Mouse (Mus musculus): ENCODE measurements around the gene Vmn2r115.
"Not testable (repeated sequence)": the region's sequence is repeated elsewhere in the genome, so short reads cannot be mapped to it uniquely, and the experiment has no call there.

Vmn2r115 gene

DNA sequence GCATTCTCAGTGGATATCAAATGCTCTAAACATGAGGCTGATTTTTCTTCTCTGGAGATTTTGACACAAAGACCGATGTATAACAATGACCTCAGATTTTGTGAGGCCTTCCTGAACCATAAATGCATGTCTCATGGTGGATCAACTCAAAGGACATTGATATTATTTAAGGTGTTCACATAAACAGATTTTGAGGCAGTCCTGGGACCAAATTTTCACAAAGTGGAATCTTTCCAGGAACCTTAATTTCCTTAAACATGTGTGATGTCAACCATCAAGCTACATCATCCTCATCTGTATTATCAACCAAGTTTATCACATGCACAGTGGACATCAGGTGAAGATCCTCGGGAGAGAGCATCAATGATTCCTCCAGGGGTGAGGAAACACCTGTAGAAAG is at the start of gene Vmn2r115:
TSS of gene Vmn2r115 (plus strand) at position 301 of the 400 bp plus-strand sequence.
- not testable (repeated sequence) for DNase-seq (ENCODE audit: low spot score in 2 of 2)

- not testable (repeated sequence) for DNase-seq (ENCODE audit: low spot score in 2 of 2)
Observed at GRCm38 (mm10) chr17:23312437-23312836, 31.1 kb upstream of the Vmn2r115 start, which contains the start of gene Vmn2r114. Gene Vmn2r114 (minus strand): TSS chr17:23312537.

- no peak for DNase-seq (ENCODE audit: low spot score in 2 of 2)
Observed at GRCm38 (mm10) chr17:23330657-23331056, 12.9 kb upstream of the Vmn2r115 start.

- no peak for DNase-seq (ENCODE audit: low spot score in 2 of 2)
Observed at GRCm38 (mm10) chr17:23351644-23352043, 8.1 kb downstream of the Vmn2r115 start.

DNA sequence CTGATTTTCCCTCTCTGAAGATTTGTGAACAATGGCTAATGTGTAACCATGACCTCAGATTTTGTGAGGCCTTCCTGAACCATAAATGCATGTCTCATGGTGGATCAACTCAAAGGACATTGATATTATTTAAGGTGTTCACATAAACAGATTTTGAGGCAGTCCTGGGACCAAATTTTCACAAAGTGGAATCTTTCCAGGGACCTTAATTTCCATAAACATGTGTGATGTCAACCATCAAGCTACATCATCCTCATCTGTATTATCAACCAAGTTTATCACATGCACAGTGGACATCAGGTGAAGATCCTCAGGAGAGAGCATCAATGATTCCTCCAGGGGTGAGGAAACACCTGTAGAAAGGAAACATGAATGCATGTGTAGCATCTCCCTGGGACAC is 40.8 kb downstream of the Vmn2r115 start, which contains the start of gene Vmn2r116:
TSS of gene Vmn2r116 (plus strand) at position 301 of the 400 bp plus-strand sequence.
- not testable (repeated sequence) for DNase-seq (ENCODE audit: low spot score in 2 of 2)

Measured in right cerebral cortex, adult 2 months (tissue).